Mouse (Mus musculus) heart, postnatal 0 days (tissue): ENCODE results near the gene Hif3a.

Experiments used
- CTCF ChIP-seq: IDR thresholded peaks from 2 replicates; pipeline ENCODE4 v1.5.1; 2016; ENCODE audit warnings: antibody characterized with exemption, control low read depth, low read depth
- EP300 ChIP-seq: IDR thresholded peaks from 2 replicates; pipeline ENCODE4 v1.6.1; 2016; ENCODE audit warnings: antibody characterized with exemption, low read depth

DNA sequence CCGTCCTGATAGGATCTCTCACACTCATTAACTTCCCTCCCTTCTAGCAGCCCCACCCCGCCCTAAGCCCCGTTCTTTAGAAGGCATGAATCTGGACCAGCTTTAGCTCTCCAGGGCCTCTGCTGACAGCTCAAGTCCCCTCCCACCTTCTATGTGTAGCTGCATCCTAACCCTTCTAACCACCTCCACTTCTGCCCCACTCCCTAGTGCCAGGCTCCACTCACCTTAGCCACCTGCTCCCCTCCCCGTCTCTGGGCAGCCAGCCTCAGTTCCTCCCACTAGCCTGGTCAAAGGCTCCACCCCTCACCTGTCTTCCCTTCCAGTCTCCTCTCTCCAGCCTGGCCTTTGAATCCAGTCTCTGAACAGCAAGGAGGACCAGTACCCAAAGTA, 36.7 kb downstream of the Hif3a start:
- no peak for TF ChIP-seq CTCF
- TF ChIP-seq EP300, result no peak
